Mouse (Mus musculus) ovary, postnatal 14 days (tissue): Measurements from ENCODE around the gene Ipp.

Experiments
- DNase-seq: peaks from one replicate; pipeline ENCODE4 v3.0.0; 2022; ENCODE audit warnings: low spot score

Ipp gene

DNA sequence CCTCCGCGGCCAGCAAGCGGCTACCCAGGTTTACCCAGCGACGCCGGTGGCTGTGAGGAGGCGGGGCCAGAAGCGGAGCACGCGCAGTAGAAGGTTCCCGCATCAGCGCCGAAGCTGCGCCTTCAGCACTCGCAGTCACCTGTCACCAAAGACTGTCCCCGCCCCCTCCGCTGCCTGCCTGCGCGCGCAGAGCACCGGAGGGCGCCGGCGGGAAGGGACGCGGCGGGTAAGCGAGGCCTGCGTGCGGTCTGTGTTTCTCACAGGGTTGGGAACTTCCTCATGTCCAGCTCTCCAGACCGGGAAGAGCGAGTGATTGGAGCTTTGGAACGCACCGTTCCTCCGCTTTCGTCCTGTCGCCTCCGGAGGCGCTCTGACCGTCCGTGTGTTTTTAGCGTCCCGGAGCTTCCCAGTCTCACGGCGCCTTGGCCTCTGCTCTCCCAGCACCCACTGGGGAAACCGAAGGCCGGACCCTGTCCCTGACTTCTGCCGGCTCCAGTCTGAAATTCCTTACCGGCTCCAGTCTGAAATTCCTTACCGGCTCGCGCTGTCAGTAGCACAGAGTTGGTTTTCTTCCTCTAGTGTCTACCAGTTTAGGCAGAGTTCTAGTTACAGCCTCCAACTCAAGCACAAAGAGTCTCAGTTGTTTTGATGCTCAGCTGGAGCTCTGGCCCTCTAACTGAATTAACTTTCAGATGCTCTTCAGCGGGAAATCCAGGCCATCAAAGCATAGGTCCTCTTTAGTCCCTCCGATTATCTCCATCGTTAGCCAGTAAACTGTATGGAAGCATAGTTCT, at the start of gene Ipp:
Gene Ipp (plus strand): TSS at position 125 of the 794 bp plus-strand sequence.
- peak; percentile 87 for DNase-seq

DNA sequence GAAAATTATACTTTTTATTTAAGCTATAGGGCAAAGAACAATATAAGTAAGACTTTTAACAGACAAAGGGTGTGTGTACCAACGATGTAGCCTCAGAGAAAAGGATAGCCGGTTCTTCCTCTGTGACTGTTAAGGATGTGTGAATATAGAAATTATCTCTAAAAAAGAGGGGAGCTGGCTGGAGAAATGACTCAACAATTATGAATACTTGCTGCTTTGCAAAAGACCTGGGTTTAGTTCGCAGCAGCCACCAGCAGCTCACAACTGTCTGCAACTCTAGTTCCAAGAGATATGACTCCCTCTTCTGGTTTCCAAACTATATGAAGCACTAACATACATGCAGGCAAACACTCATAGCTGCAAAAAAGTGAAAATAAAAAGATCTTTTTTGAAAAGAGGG, 45.4 kb upstream of the Ipp start:
- no peak for DNase-seq

DNA sequence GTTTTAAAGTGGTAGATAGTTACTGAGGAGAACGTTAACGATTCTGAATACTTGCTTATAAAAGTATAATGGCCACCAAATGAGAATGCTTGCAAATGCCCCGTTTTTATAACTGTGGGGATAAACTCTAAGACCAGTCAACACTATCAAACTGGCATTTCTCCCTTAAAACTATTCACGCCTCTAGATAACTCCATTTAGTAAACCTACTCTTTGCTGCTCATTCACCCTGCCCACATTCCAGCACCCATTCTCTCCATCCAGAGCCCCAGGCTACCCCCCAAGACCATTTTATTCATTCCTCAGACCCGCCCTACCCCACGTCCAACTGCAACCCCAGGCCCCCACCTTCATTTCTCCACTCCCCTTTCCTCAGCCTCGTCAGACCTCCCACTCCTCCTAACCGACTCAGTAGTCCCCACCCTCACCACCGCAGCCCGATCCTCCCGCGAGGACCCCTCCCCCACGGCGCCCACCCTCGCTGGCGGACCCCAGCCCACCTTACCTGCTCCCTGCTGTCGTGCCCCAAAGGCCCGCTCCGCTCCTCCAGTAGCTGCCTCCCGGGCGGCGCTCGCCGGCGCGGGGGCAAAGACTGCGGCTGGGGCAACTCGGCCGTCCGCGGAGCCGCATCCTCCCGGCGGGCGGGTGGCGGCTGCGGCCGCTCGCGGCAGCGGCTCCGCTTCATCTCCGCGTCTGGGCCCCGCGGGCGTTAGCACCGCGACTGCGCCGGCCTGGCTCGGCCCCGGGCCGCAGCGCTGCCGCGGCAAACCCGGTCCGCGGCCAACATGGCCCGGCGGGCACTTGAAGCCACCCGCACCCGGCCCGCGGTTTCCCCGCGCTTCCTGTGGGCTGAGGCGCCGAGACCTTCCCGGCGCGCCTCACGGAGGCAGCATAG, 43.9 kb upstream of the Ipp start:
- DNase-seq, result peak; percentile 11

DNA sequence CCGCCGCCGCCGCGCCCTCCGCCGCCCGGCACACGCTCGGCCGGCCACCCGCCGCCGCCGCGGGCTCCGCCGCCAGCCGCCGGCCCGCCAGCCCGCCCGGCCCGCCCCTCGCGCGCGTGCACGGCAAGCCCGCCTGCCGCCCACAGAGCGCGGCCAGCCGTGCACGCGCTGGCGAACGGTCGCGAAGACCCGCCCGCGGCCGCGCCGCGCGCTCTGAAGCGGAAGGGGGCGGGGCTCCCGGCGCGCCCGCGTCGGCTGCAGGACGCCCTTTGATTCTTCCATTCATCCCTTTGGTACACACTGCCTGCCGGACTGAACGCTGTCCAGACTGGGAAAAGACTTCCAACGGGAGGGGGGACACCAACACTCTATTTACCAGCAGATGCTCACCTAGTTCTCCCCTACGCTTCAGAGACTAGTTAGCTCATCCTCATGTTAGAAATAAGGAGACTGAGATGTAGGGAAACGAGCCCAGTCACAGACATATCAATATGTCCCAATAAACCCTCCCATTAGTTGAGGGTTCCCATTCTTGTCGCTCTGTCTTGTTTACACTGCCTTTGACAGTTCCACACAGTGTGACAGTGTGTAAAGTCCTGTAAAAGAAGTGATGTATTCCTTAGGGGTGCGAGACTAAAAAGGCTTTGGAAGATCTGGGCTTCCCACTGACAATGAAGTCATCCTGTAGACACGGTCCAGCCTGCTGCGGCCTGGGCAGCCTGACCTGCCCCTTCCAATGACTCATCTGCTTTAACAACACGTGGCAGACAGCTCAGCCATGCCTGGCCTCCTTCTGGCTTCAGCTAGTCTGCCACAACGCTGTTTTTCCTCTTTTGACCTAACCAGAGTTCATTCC, 43.0 kb upstream of the Ipp start, which contains the start of gene Mast2:
Gene Mast2 (minus strand): TSS at position 58 of the 856 bp plus-strand sequence.
- DNase-seq, result peak; percentile 68

DNA sequence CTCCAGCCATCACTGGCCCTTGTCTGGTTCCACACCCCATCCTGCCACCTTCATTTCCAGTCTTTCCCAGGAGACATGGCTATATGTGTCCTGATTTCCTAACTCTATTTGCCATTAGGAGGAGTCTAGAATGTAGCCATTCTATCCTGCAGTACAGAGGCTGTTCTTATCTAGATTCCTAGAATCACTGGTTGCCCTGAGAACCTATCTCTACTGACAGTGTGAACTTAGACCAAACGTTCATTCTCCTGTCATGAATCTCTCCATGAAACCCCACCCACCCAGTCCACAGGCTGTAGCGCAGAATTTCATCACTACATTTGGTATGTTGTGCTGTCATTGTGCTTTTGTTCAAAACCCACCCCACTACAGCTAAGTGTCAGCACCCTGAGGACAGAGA, 26.0 kb upstream of the Ipp start:
- no peak for DNase-seq

DNA sequence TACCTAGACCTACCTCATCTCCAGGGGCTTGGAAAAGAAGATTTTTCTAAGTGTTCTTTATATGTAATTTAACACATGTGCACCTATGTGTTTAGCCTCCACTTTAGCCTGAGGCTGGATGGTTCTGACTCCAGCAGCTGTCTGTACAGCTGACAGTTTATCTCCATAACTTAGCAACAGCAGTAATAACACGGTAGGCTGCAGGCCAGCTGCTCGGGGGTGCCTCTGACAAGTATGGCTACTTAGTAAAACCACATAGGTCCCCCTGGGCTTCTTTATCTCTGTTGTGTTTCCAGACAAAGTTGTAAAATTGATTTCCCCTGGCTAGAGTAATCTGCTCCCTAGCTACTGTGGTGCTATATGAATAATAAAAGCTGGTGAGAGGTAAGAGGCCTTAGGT, 23.9 kb upstream of the Ipp start:
- DNase-seq, result no peak

DNA sequence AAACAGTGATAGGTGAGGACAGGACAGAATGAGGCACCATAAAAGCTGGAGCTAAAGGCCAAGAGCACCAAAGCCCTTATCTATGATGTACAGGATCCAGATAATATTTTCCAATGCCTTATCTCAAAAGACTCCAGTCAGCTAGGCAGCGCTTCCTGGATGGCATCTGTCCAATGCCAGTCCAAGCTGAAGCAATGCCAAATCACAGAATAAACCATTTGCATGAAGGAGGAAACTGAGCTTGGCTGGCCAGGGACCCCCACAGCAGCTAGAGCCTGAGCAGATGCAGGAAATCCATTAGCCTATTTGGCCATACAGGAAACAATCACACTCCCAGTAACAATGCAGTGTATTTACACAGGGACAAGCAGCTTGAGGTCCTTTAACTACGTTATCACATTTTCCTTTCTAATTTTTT, 16.2 kb upstream of the Ipp start:
- peak; percentile 31 for DNase-seq

DNA sequence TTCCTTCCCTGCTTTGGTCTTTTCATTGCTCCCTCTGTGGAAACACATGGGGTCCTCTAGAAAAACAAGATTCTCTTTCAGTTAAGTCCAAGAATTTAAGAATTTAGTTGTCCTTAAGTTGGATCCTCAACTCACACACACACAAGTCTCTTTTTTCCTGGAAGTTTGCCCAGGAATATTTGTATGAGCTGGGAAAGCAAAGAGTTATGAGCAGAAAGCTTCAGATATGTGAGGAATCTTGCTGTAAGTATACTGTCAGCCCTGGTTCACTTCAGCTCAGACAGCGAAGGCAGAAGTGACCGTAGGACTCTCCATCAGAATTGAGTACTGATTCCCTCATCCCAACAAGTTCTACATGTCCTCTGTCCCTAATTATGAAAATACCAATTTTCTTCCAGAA, 15.5 kb upstream of the Ipp start:
- DNase-seq, result no peak

DNA sequence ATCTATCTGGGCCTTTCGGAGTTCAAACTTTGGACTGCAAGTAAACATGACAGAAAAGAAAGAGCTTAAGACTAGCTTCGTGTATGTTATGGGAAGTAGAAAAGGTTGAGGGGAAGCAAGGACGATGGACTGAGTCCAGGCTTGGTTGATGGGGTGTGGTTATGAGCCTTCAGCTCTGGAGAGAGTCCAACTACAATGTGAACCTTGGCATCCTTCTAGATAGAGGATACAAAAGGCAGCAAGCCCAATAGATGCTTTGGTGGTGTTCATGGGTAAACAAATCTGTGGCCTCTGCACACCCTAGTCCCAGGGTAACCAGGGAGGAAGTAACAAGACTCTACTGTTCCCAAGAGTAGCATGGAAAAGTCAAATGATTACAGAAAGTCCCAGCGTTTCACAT, 14.9 kb upstream of the Ipp start:
- no peak for DNase-seq

DNA sequence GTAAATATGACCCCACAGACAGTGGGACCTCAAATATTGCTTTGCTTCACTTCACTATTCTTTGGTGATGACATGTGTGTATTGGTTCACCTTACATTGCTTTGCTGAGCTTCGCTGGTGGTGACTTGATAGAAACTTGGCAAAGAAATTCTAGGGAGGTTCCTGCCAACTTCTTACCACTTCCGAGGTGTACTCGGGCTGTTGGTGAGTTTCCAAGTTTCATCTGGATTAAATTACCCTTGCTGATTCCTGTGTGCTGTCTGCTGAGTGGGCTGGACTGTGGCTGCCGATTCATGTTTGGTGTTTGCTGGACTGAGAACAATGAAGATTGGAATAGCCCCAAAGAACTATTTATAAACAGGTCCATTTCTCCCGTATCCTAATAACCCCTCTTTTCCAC, 13.7 kb upstream of the Ipp start:
- no peak for DNase-seq

DNA sequence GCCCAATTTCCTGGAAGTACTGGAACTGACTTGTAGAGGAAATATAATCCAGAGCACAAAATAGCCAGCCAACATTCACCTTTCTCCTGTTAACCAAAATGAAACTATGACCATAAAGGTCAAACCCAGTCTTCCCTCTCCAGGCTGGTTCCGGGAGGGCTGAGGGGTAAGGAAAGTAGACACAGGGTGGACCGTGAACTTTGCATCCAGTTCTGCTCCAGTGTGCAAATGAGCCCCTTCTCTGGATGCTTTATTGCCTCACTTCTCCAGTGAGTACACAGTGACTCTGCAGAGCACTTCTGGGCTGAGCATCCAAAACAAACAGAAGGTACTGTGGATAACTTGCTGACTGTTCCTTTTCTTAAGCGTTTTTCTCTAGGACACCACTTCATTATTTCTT, 7.4 kb upstream of the Ipp start:
- no peak for DNase-seq

DNA sequence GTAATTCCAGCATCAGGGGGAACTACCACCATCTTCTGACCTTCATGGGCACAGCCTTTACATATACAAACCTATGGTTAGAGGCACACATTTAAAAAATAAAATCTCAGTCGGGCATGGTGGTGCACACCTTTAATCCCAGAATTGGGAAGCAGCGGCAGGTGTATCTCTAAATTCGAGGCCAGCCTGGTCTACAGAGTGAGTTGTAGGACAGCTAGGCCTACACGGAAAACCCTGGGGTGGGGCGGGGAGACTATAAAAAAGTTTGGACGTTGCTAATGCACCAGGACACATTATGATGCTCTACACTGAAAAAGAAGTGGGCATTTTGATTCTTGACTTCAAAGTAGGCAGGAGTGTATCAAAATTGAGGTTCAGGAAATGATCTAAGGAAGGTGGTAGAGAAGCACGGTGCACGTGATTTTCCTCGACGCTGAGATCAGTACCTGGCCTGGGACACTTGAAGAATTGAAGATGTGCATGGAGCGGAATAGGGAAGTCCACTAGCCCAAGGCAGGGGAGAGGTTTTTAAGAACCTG, 394 bp upstream of the Ipp start:
- no peak for DNase-seq

DNA sequence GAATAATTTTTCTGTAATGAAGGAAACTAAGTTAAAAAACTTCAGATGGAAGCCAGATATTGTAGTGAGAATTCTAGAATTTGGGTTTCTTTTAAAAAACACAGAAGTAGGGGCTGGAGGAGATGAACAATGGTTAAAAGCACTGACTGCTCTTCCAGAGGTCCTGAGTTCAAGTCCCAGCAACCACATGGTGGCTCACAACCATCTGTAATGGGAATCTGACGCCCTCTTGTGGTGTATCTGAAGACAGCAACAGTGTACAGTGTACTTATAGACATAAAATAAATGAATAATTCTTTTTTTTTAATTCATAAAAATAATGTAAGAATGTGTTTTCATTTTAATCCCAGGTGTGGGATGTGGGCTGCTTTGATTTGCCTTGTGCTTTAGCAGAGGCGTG, 23.8 kb downstream of the Ipp start:
- no peak for DNase-seq

DNA sequence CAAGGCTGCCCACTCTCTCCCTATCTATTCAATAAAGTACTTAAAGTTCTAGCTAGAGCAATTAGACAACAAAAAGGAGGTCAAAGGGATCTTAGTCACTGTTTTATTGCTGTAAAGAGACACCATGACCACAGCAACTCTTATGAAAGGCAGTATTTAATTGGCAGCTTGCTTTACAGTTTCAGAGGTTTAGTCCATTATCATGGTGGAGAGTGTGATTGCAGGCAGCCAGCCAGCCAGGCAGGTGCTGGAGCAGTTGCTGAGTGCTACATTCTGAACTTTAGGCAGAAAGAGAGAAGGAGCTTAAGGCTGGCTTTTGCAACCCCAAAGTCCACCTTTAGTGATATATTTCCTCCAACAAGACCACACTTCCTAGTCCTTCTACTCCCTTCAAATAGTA, 29.0 kb downstream of the Ipp start:
- DNase-seq, result no peak

DNA sequence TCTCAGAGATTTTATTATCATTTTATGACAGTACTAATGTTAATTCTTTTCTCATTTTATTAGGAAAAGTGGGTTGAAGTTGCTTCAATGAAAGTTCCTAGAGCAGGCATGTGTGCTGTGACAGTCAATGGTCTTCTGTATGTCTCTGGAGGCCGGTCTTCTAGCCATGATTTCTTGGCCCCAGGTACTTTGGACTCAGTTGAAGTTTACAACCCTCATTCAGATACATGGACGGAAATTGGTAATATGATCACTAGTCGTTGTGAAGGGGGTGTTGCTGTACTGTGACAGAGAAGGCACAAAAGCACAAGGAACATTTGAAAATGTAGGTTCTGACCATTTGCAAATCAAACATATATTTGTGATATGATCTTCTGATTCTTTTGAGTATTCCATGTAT, 30.4 kb downstream of the Ipp start:
- no peak for DNase-seq

DNA sequence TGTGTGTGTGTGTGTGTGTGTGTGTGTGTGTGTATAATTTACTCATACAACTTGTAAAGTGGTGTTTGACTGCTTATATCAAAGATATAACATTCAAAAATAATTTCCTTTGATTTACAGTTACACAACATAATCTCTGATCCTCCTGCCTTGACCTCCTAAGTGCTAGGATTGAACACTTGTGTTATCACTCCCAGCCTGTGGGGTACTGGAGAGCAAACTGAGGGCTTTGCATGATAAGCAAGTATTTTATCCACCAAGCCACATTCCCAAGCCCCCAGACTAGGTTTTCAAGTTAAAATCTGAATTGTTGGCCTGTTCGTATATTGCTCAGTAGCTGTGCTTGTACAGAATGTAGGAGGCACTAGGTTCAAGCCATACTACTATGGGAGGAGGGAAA, 43.1 kb downstream of the Ipp start:
- no peak for DNase-seq

DNA sequence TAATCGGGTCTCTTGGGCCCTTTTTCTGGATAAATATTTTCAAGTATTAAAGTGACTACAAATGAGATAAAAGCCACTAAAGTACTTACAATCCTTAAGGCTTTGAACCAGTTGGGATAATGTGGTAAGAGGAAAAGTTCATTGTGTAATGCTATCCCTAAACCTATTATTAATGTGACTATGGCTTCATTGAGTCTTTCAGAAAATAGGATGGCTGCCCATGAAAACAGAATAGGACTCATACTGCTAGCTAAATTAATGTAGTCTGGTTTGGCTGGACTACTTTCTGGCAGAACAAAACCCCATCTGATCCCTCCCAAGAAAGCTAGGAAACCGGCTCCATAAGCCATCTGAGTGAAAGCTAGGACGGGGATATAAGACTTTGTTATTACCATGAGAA, 45.7 kb downstream of the Ipp start:
- no peak for DNase-seq

DNA sequence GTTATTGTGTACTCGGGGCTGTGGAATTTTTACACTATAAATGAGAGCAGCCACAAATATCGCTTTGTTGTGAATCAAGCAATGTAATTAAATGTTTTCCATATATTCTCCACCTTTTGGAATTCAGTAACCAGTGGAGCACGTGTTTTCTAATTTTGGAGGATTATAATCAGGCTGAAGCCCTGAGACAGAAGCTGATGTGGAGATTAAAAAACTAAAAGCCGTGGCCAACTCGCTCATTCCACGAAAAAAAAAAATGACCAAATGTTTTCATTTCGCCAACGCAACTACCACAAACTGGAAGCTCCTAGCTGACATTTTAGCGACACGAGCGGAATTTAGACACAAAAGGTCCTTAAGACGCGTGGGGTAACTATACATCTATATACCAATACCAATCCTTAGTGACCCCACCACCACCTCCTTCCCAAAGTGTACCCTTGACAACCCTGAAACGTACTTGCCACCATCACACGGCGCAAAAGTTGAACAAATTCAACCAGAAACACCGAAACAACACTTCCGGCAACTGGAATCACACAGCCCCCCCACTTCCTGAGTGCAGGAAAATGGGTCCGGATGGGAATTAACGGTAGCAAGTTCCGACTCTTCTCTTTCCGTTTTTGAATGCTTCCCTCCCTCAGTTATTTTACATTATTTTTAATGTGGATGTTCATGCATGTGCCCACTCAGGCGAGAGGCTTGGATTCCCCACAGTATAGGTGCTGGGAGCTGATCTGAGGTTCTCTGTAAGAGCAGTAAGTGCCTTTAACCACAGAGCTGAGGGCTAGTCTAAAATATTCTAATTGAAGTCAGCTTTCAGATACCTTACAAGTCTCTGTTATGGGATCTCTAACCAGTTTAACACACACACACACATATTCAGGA, 48.3 kb downstream of the Ipp start, which contains the start of gene Tmem69:
Gene Tmem69 (minus strand): TSS at position 524 of the 888 bp plus-strand sequence.
- peak; percentile 64 for DNase-seq

DNA sequence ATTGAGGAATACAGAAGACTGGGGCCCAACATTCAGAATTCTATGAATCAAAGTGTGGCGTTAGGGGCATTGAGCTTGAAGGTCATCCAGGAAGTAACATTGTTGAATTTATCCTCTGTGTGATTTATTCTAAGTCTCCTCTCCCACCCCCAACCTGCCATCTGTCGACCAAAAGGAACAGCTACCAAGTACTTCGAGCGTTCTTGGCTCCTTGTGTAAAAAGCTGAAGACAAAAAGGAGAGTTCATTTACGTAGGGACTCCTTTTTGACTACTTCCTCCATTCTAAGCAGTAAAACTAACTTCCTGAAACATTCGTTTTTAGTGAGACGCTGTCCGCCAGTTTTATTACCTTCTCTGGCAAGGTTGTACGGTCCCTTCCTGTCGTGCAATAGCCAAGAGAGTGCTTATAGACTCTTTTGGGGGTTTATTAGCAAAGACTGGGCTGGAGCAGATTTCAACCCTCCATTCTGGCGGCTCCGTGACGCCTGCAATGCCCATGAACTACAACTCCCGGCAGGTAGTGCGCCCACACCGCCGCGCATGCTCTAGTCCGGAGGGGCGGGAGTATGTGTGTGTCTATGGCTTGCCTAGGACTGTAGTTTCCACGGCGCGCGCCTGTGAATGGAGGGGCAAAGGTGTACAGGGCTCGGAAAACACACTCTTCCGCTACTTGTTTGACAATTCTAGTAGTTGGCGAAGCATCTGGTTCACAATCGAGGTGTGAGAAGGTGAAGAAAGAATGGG, 49.4 kb downstream of the Ipp start:
- DNase-seq, result peak; percentile 84
